Mouse (Mus musculus): ENCODE results near the gene Ncam1.

- TF ChIP-seq CTCF (IDR thresholded peaks at IDR 0.05; ENCODE audit: low read depth, low read length) (no peak), POLR2A (IDR thresholded peaks at IDR 0.05; ENCODE audit: borderline replicate concordance, low read depth, low read length) (no peak)
These were observed 227.7 kb downstream of the Ncam1 start for GRCm38 (mm10) chr9:49570731-49571694.

All from bone marrow macrophage, adult 2 months (primary cell).